Mouse (Mus musculus) limb, embryonic 14.5 days (tissue): ENCODE measurements around the gene Gm11568. TPM values are rescaled to one million over a fixed set of nuclear protein-coding genes. Genes with fewer than 3 reads are reported as not detected.

Experiments used
- ATAC-seq: fragments of 200-750 bp; cut with Nextera tagmentation; 2 replicates; pipeline ENCODE4 v1.8.0; 2017; ENCODE audit warnings: low read depth, moderate number of reproducible peaks, moderate TSS enrichment; ENCODE audit not compliant: low FRiP score
- DNase-seq: peaks from one replicate; pipeline ENCODE4 v3.0.0-alpha.2; 2015; ENCODE audit warnings: low spot score
- H3K27ac ChIP-seq: fragments of 300-500 bp; sonication (generic); replicated peaks from 2 replicates; pipeline ENCODE4 v1.5.1; 2014; ENCODE audit warnings: low read depth, mild to moderate bottlenecking, low read length, moderate library complexity, mixed read lengths
- H3K27me3 ChIP-seq: fragments of 300-500 bp; sonication (generic); 2 replicates; pipeline ENCODE4 v1.6.1; 2014; ENCODE audit warnings: low read length, mixed read lengths; ENCODE audit not compliant: control insufficient read depth, insufficient read depth
- H3K36me3 ChIP-seq: fragments of 300-500 bp; sonication (generic); 2 replicates; pipeline ENCODE4 v1.6.1; 2014; ENCODE audit warnings: mild to moderate bottlenecking, low read length, moderate library complexity, mixed read lengths; ENCODE audit not compliant: control insufficient read depth, insufficient read depth
- H3K4me1 ChIP-seq: fragments of 300-500 bp; sonication (generic); 2 replicates; pipeline ENCODE4 v1.6.1; 2014; ENCODE audit warnings: antibody characterized with exemption, low read length, mixed read lengths; ENCODE audit not compliant: control insufficient read depth, insufficient read depth
- H3K4me2 ChIP-seq: fragments of 300-500 bp; sonication (generic); replicated peaks from 2 replicates; pipeline ENCODE4 v1.6.1; 2014; ENCODE audit warnings: low read depth, mild to moderate bottlenecking, low read length, moderate library complexity; ENCODE audit not compliant: severe bottlenecking
- H3K4me3 ChIP-seq: fragments of 300-500 bp; sonication (generic); replicated peaks from 2 replicates; pipeline ENCODE4 v1.5.1; 2014; ENCODE audit warnings: low read length
- H3K9ac ChIP-seq: fragments of 300-500 bp; sonication (generic); 2 replicates; pipeline ENCODE4 v1.6.1; 2014; ENCODE audit warnings: mild to moderate bottlenecking, low read depth, low read length, moderate library complexity; ENCODE audit not compliant: severe bottlenecking
- H3K9me3 ChIP-seq: fragments of 300-500 bp; sonication (generic); 2 replicates; pipeline ENCODE4 v1.6.1; 2016; ENCODE audit warnings: low read length; ENCODE audit not compliant: control insufficient read depth
- POLR2A ChIP-seq: fragments of 200-500 bp; IDR thresholded peaks from 2 replicates; pipeline ENCODE4 v1.8.0; 2012; ENCODE audit warnings: inconsistent platforms, mild to moderate bottlenecking, moderate library complexity, borderline replicate concordance; ENCODE audit not compliant: insufficient read depth, insufficient read length; ENCODE audit errors: extremely low read depth
- WGBS: fragments of 180-500 bp; shearing (Covaris S2); extraction: QIAGEN DNeasy Blood & Tissue Kit; methylation state at CpG from one replicate; pipeline ENCODE4 v1.1.7; 2014; 5-methylcytosine and 5-hydroxymethylcytosine counted together
- polyA plus RNA-seq, 2 experiments: library from polyadenylated mRNA; depleted of rRNA in 1 of 2; stranded (reverse) in 1 of 2; unstranded in 1 of 2; fragments of >200 nt; fragmentation: Nextera tagmentation in 1 of 2; extraction: Ambion mirVana in 1 of 2; gene quantifications; 2 replicates each; pipeline versions ENCODE4 v1.2.1 to v1.2.3; 2012 to 2014

Gene Gm11568
- polyA plus RNA-seq, 2 experiments, result not detected

GRCm38 (mm10) chr11:99907620-99908019, 49.9 kb downstream of the Gm11568 start, which contains the start of gene Krtap31-1:
Krtap31-1 (plus strand) TSS chr11:99907920.
- DNase-seq (no peak), ATAC-seq (no peak)
- 67% methylated on average over 2 of the region's 2 CpGs for WGBS
- no peak within 1 kb of the TSS for H3K4me2 ChIP-seq
- no peak within 1 kb of the TSS for H3K4me3 ChIP-seq
- H3K27ac ChIP-seq, result no peak within 1 kb of the TSS
- H3K9ac ChIP-seq, result no peak within 1 kb of the TSS
- no peaks in the 10 kb centered on the region for H3K9me3 ChIP-seq
- TF ChIP-seq POLR2A, result no peak
- H3K4me1 ChIP-seq, result no peaks in the 10 kb centered on the region
- H3K36me3 ChIP-seq, result no peaks in the 10 kb centered on the region
- H3K27me3 ChIP-seq, result no peaks in the 10 kb centered on the region

Other genes starting within 250 kb of the Gm11568 start
Only the 30 nearest of the 38 such genes appear.
- gene Krtap4-7, start 213.8 kb upstream of the Gm11568 start, polyA plus RNA-seq (2012; rRNA removed), result not detected in 2 replicates
- not detected in 2 replicates for gene Krtap4-7, start 213.8 kb upstream of the Gm11568 start, polyA plus RNA-seq (2014; fragmentation: Nextera tagmentation; extraction: Ambion mirVana)
- gene Gm11555, start 207.7 kb upstream of the Gm11568 start, polyA plus RNA-seq (2012; rRNA removed), result not detected in 2 replicates
- not detected in 2 replicates for gene Gm11555, start 207.7 kb upstream of the Gm11568 start, polyA plus RNA-seq (2014; fragmentation: Nextera tagmentation; extraction: Ambion mirVana)
- not detected in 2 replicates for gene Gm11563, start 199.0 kb upstream of the Gm11568 start, polyA plus RNA-seq (2012; rRNA removed)
- gene Gm11563, start 199.0 kb upstream of the Gm11568 start, polyA plus RNA-seq (2014; fragmentation: Nextera tagmentation; extraction: Ambion mirVana), result not detected in 2 replicates
- gene Krtap4-6, start 192.0 kb upstream of the Gm11568 start, polyA plus RNA-seq (2012; rRNA removed), result not detected in 2 replicates
- not detected in 2 replicates for gene Krtap4-6, start 192.0 kb upstream of the Gm11568 start, polyA plus RNA-seq (2014; fragmentation: Nextera tagmentation; extraction: Ambion mirVana)
- not detected in 2 replicates for gene Gm14190, start 167.2 kb upstream of the Gm11568 start, polyA plus RNA-seq (2012; rRNA removed)
- gene Gm14190, start 167.2 kb upstream of the Gm11568 start, polyA plus RNA-seq (2014; fragmentation: Nextera tagmentation; extraction: Ambion mirVana), result not detected in 2 replicates
- gene Gm14180, start 123.6 kb upstream of the Gm11568 start, polyA plus RNA-seq (2012; rRNA removed), result not detected in 2 replicates
- gene Gm14180, start 123.6 kb upstream of the Gm11568 start, polyA plus RNA-seq (2014; fragmentation: Nextera tagmentation; extraction: Ambion mirVana), result not detected in 2 replicates
- not detected in 2 replicates for gene Gm11595, start 85.0 kb upstream of the Gm11568 start, polyA plus RNA-seq (2012; rRNA removed)
- not detected in 2 replicates for gene Gm11595, start 85.0 kb upstream of the Gm11568 start, polyA plus RNA-seq (2014; fragmentation: Nextera tagmentation; extraction: Ambion mirVana)
- gene Krtap4-8, start 77.2 kb upstream of the Gm11568 start, polyA plus RNA-seq (2012; rRNA removed), result not detected in 2 replicates
- not detected in 2 replicates for gene Krtap4-8, start 77.2 kb upstream of the Gm11568 start, polyA plus RNA-seq (2014; fragmentation: Nextera tagmentation; extraction: Ambion mirVana)
- not detected in 2 replicates for gene Krtap4-9, start 72.7 kb upstream of the Gm11568 start, polyA plus RNA-seq (2012; rRNA removed)
- gene Krtap4-9, start 72.7 kb upstream of the Gm11568 start, polyA plus RNA-seq (2014; fragmentation: Nextera tagmentation; extraction: Ambion mirVana), result not detected in 2 replicates
- not detected in 2 replicates for gene Gm11596, start 64.5 kb upstream of the Gm11568 start, polyA plus RNA-seq (2012; rRNA removed)
- gene Gm11596, start 64.5 kb upstream of the Gm11568 start, polyA plus RNA-seq (2014; fragmentation: Nextera tagmentation; extraction: Ambion mirVana), result not detected in 2 replicates
- not detected in 2 replicates for gene Gm11569, start 59.0 kb upstream of the Gm11568 start, polyA plus RNA-seq (2012; rRNA removed)
- not detected in 2 replicates for gene Gm11569, start 59.0 kb upstream of the Gm11568 start, polyA plus RNA-seq (2014; fragmentation: Nextera tagmentation; extraction: Ambion mirVana)
- not detected in 2 replicates for gene Gm11554, start 53.5 kb upstream of the Gm11568 start, polyA plus RNA-seq (2012; rRNA removed)
- not detected in 2 replicates for gene Gm11554, start 53.5 kb upstream of the Gm11568 start, polyA plus RNA-seq (2014; fragmentation: Nextera tagmentation; extraction: Ambion mirVana)
- gene Krtap4-13, start 48.0 kb upstream of the Gm11568 start, polyA plus RNA-seq (2012; rRNA removed), result not detected in 2 replicates
- gene Krtap4-13, start 48.0 kb upstream of the Gm11568 start, polyA plus RNA-seq (2014; fragmentation: Nextera tagmentation; extraction: Ambion mirVana), result not detected in 2 replicates
- gene Gm11564, start 42.3 kb upstream of the Gm11568 start, polyA plus RNA-seq (2012; rRNA removed), result 0.12 TPM in 1 of 2 replicates, not detected in the other
- not detected in 2 replicates for gene Gm11564, start 42.3 kb upstream of the Gm11568 start, polyA plus RNA-seq (2014; fragmentation: Nextera tagmentation; extraction: Ambion mirVana)
- not detected in 2 replicates for gene 2300003K06Rik, start 19.9 kb upstream of the Gm11568 start, polyA plus RNA-seq (2012; rRNA removed)
- not detected in 2 replicates for gene 2300003K06Rik, start 19.9 kb upstream of the Gm11568 start, polyA plus RNA-seq (2014; fragmentation: Nextera tagmentation; extraction: Ambion mirVana)
- gene Krtap4-16, start 6.3 kb upstream of the Gm11568 start, polyA plus RNA-seq (2012; rRNA removed), result 0.08 TPM in 1 of 2 replicates, not detected in the other
- gene Krtap4-16, start 6.3 kb upstream of the Gm11568 start, polyA plus RNA-seq (2014; fragmentation: Nextera tagmentation; extraction: Ambion mirVana), result not detected in 2 replicates
- gene Gm11559, start 6.6 kb downstream of the Gm11568 start, polyA plus RNA-seq (2012; rRNA removed), result not detected in 2 replicates
- gene Gm11559, start 6.6 kb downstream of the Gm11568 start, polyA plus RNA-seq (2014; fragmentation: Nextera tagmentation; extraction: Ambion mirVana), result not detected in 2 replicates
- not detected in 2 replicates for gene Krtap9-1, start 15.5 kb downstream of the Gm11568 start, polyA plus RNA-seq (2012; rRNA removed)
- gene Krtap9-1, start 15.5 kb downstream of the Gm11568 start, polyA plus RNA-seq (2014; fragmentation: Nextera tagmentation; extraction: Ambion mirVana), result not detected in 2 replicates
- gene Gm11567, start 21.3 kb downstream of the Gm11568 start, polyA plus RNA-seq (2012; rRNA removed), result not detected in 2 replicates
- gene Gm11567, start 21.3 kb downstream of the Gm11568 start, polyA plus RNA-seq (2014; fragmentation: Nextera tagmentation; extraction: Ambion mirVana), result not detected in 2 replicates
- not detected in 2 replicates for gene Krtap31-1, start 50.0 kb downstream of the Gm11568 start, polyA plus RNA-seq (2012; rRNA removed)
- gene Krtap31-1, start 50.0 kb downstream of the Gm11568 start, polyA plus RNA-seq (2014; fragmentation: Nextera tagmentation; extraction: Ambion mirVana), result not detected in 2 replicates
- not detected in 2 replicates for gene Gm11565, start 56.8 kb downstream of the Gm11568 start, polyA plus RNA-seq (2012; rRNA removed)
- gene Gm11565, start 56.8 kb downstream of the Gm11568 start, polyA plus RNA-seq (2014; fragmentation: Nextera tagmentation; extraction: Ambion mirVana), result not detected in 2 replicates
- not detected in 2 replicates for gene Krtap31-2, start 78.4 kb downstream of the Gm11568 start, polyA plus RNA-seq (2012; rRNA removed)
- not detected in 2 replicates for gene Krtap31-2, start 78.4 kb downstream of the Gm11568 start, polyA plus RNA-seq (2014; fragmentation: Nextera tagmentation; extraction: Ambion mirVana)
- not detected in 2 replicates for gene Krtap9-5, start 90.6 kb downstream of the Gm11568 start, polyA plus RNA-seq (2012; rRNA removed)
- gene Krtap9-5, start 90.6 kb downstream of the Gm11568 start, polyA plus RNA-seq (2014; fragmentation: Nextera tagmentation; extraction: Ambion mirVana), result not detected in 2 replicates
- gene Krtap29-1, start 121.1 kb downstream of the Gm11568 start, polyA plus RNA-seq (2012; rRNA removed), result 0.09 TPM in 1 of 2 replicates, not detected in the other
- gene Krtap29-1, start 121.1 kb downstream of the Gm11568 start, polyA plus RNA-seq (2014; fragmentation: Nextera tagmentation; extraction: Ambion mirVana), result not detected in 2 replicates
- not detected in 2 replicates for gene Krtap16-1, start 128.7 kb downstream of the Gm11568 start, polyA plus RNA-seq (2012; rRNA removed)
- 0.19 TPM in 1 of 2 replicates, not detected in the other for gene Krtap16-1, start 128.7 kb downstream of the Gm11568 start, polyA plus RNA-seq (2014; fragmentation: Nextera tagmentation; extraction: Ambion mirVana)
- gene Krtap17-1, start 136.1 kb downstream of the Gm11568 start, polyA plus RNA-seq (2012; rRNA removed), result 0.09 and 0.19 TPM in 2 replicates
- gene Krtap17-1, start 136.1 kb downstream of the Gm11568 start, polyA plus RNA-seq (2014; fragmentation: Nextera tagmentation; extraction: Ambion mirVana), result 0.37 TPM in 1 of 2 replicates, not detected in the other
- 0.08 TPM in 1 of 2 replicates, not detected in the other for gene Krt33a, start 158.3 kb downstream of the Gm11568 start, polyA plus RNA-seq (2012; rRNA removed)
- 0.15 and 0.29 TPM in 2 replicates for gene Krt33a, start 158.3 kb downstream of the Gm11568 start, polyA plus RNA-seq (2014; fragmentation: Nextera tagmentation; extraction: Ambion mirVana)
- 0.31 and 0.41 TPM in 2 replicates for gene Krt33b, start 172.0 kb downstream of the Gm11568 start, polyA plus RNA-seq (2012; rRNA removed)
- 0.17 and 0.54 TPM in 2 replicates for gene Krt33b, start 172.0 kb downstream of the Gm11568 start, polyA plus RNA-seq (2014; fragmentation: Nextera tagmentation; extraction: Ambion mirVana)
- not detected in 2 replicates for gene Krt34, start 183.6 kb downstream of the Gm11568 start, polyA plus RNA-seq (2012; rRNA removed)
- 0.11 TPM in 1 of 2 replicates, not detected in the other for gene Krt34, start 183.6 kb downstream of the Gm11568 start, polyA plus RNA-seq (2014; fragmentation: Nextera tagmentation; extraction: Ambion mirVana)
- 0.04 and 0.13 TPM in 2 replicates for gene Krt31, start 192.6 kb downstream of the Gm11568 start, polyA plus RNA-seq (2012; rRNA removed)
- gene Krt31, start 192.6 kb downstream of the Gm11568 start, polyA plus RNA-seq (2014; fragmentation: Nextera tagmentation; extraction: Ambion mirVana), result 0.26 TPM in 1 of 2 replicates, not detected in the other